Mouse (Mus musculus): ENCODE measurements around the gene Ncapg2.

Gene Ncapg2

DNA sequence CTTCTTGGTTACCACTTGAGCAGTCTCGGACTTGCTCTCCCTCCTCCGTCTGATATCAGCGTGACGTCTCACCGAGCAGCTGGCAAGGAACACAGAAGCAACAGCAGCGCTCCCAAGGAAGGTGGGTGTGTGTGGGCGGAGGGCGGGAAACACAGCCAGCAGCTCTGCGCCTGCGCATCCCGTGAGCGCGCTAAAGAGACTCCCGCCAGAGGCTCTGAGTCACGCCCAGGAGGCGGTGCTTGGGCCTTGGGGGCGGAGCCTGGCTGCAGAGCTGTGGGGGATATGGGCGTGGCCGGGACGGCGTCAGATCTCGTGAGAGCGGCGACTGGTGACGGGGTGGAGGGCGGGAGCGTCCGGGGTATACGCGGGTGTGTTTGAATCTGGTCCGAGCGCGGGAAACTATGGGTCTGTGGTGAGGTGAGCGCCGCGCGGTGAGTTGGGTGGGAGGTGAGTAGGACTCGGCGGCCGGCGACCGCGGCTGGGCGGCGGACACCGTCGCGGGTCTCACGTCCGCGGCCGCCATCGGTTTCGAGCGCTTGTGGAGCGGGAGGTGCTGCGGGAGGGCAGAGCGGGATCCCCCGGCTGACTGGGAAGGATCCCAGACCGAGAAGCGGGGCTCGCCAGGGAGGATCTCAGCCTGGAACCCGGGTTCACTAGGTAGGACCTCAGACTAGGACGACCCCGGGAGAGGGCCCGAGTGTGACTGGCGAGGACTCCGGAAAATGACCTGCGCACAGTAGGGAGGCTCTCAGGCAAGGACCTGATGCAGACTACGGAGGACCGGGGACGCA lies at the start of gene Ncapg2:
Ncapg2 (plus strand) TSS at position 358 of the 791 bp plus-strand sequence.
- peak; percentile 100 for DNase-seq (ENCODE audit: low read depth, low spot score)

DNA sequence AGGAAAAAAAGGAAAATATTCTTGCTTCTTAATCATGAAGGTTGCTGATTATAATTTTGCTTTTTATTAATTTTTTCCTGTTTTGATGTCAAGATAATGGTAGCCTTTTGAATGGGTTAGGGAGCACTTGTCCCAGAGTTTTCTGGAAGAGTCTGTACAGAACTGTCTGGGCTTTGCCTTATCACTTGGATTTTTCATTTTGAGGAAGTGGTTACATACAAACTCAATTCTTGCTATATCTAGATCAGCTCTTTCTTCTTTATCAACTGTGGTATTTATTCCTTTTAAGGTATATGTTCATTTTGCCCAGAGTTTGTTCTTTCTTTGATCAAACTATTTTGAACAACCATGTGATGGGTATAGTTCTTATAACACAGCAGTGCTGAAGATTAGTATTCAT lies 43.1 kb upstream of the Ncapg2 start:
- no peak for DNase-seq (ENCODE audit: low read depth, low spot score)

DNA sequence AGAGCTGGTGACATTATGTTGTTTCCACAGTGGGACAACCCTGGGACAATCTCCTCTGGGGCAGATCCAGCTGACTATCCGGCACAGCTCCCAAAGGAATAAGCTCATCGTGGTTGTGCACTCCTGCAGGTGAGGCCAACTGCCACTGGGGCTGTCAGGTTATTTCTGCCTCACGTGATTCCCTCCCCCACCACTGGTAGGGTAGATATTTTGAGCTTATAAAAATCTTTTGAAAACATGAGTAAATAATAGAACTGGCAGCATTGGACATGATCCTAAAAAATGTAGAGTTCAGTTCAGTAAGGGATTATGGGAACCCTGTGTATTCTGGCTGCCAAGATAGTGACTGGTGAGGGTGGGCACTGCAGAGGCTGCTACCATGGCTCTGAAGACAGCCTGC lies 38.3 kb upstream of the Ncapg2 start:
- DNase-seq (ENCODE audit: low read depth, low spot score): no peak

DNA sequence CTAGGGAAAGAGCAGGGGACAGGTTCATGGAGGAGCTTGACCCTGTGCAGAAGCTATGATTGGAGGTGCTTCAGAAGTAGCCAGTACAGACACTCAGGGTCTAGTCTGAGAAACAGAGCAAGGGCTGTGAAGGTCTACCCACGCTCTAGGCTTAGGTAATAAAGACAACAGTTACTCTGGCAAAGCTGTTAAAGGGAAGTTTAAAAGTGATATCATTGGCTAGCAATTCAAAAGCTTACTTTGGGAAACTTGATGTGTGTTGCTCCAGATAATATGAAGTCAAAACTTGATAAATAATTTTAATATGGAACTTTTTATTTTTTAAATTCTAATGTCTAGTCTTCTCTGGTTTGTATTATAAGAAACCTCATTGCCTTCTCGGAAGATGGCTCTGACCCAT lies 37.9 kb upstream of the Ncapg2 start:
- DNase-seq (ENCODE audit: low read depth, low spot score): no peak

DNA sequence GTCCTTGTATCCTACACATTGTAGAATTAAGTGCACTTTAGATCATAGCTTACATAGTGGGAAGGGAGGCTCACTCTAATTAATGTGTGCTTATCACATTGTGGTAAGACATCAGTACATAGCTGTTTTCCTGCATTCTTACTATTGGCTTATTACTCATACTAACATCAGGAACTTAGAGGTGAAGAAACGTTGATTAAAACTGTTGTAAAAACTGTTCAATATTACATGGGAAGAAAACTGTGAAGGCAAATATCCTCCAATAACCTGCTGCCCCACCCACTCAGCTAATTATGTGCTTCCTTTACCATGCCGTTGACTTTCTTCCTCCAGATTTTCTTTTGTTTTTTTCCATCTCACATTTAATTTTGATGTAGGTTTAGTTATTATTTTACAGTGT lies 36.3 kb upstream of the Ncapg2 start:
- no peak for DNase-seq (ENCODE audit: low read depth, low spot score)

DNA sequence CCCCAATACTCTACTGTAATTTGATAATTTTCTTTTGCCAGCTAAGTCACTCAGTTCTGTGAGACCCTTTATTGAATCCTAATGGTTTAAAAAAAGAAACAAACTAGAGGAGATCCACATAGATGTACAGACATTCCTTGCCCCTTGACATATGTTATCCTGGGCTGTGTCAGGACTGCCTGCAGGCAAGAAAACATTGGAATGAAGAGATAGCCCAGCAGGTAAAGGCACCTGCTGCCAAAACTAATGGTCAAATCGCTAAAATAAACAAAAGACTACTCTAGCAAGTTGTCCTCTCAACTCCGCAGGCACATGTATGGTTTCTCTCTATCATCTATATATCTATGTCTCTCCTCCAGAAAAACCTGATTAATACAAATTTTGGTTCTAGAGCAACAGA lies 22.1 kb upstream of the Ncapg2 start:
- DNase-seq (ENCODE audit: low read depth, low spot score): no peak

DNA sequence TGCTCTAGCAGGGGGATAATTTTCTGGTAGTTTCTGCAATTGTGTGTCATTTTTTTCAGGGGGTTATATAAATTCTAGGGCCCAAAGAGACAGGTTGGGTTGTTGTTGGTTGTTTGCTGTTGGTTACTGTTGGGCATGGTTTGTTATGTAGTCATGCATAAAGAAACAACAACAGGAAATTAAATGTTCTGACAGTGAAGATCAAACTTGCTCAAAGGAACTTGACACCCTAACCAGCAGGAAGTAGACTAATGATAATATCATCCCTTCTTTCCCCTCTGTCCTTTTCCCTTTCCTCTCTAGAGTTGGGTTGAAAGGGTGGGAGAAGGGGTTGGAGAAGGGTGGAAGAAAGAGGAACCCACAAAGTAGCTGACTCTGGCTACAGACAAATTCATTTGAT lies 21.2 kb upstream of the Ncapg2 start:
- no peak for DNase-seq (ENCODE audit: low read depth, low spot score)

- no peak for DNase-seq (ENCODE audit: low read depth, low spot score)
These were observed 18.4 kb upstream of the Ncapg2 start for GRCm38 (mm10) chr12:116386802-116387201.

- DNase-seq (ENCODE audit: low read depth, low spot score): no peak
These were observed 15.3 kb upstream of the Ncapg2 start for GRCm38 (mm10) chr12:116389868-116390267.

DNA sequence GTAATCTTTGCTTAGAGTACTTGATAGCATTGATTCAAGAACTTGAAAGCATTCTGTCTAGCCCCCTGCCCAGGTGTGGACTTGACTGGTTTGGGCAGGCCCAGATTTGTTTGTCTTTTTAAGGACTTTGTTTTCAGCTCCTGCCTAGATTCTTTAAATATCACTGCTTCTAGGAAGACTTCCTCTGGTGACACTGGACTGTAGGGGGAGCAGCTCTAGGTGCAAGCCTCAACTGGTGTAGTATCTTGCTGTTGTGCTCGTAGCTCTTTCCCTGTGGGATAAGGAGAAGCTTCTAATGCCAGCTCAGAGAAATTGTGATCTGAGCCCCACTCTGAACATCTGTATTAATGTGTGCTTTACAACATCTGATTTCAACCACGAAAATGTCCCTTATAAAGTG lies 10.9 kb upstream of the Ncapg2 start:
- peak; percentile 15 for DNase-seq (ENCODE audit: low read depth, low spot score)

GRCm38 (mm10) chr12:116395312-116395711 lies 9.9 kb upstream of the Ncapg2 start:
- DNase-seq (ENCODE audit: low read depth, low spot score): no peak

GRCm38 (mm10) chr12:116396072-116396695 lies 9.0 kb upstream of the Ncapg2 start:
- DNase-seq (ENCODE audit: low read depth, low spot score): no peak

- DNase-seq (ENCODE audit: low read depth, low spot score): peak; percentile 16
These were observed 1.1 kb upstream of the Ncapg2 start for GRCm38 (mm10) chr12:116404012-116404679.

DNA sequence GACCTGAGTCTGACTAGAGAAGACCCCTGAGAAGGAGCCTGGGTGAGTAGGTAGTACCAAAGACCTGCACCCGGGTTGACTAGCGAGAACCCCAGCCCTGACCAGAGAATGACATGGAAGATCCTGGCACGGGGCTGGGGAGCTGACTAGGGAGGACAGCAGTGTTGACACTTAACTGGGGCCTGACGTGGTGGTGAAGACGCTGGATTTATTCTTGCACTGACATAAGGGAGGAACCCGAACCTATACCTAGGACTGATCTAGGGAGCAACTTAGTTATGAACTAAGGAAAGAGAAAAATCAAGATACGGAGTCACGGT lies 594 bp downstream of the Ncapg2 start:
- DNase-seq (ENCODE audit: low read depth, low spot score): no peak

DNA sequence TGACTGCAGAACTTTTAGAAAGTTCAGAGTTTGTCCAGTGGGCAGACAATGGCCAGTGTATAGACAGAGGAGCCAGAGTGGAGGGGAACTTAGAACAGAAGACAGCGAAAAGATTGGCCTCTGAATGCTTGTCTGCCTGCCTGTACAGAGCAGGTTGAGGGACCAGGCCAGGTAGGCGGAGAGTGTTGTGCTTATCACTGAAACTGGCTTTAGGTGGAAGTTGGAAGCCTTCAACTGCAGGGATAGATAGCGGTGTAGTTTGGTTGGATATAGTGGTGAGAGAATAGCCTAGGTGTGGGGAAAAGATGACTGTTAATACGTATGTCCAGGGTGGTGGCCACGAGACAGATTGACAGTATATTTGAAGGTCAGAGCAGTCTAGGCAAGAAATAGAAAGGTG lies 2.7 kb downstream of the Ncapg2 start:
- no peak for DNase-seq (ENCODE audit: low read depth, low spot score)

- DNase-seq (ENCODE audit: low read depth, low spot score): no peak
These were observed 9.7 kb downstream of the Ncapg2 start for GRCm38 (mm10) chr12:116414941-116415340.

- DNase-seq (ENCODE audit: low read depth, low spot score): peak; percentile 15
These were observed 11.3 kb downstream of the Ncapg2 start for GRCm38 (mm10) chr12:116416514-116416913.

GRCm38 (mm10) chr12:116421656-116422055 lies 16.5 kb downstream of the Ncapg2 start:
- no peak for DNase-seq (ENCODE audit: low read depth, low spot score)

- no peak for DNase-seq (ENCODE audit: low read depth, low spot score)
These were observed 20.2 kb downstream of the Ncapg2 start for GRCm38 (mm10) chr12:116425392-116425791.

DNA sequence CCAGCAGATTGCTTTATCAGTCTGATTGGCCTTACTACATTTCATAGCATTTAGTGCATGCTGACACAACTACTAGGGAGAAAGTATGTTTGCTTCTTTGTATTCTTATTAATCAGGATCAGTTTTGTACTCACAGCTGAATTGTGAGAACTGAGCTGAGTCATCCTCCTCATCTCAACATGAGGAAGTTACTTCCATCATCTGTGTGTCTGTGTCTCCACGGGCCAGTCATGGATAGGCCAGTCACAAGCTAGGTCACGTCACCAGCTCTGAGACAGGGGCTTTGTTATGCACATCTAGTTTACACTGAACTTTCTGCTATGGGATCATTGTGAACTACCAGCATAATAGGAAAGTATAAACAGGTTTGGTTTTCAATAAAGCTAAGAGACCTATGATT lies 28.5 kb downstream of the Ncapg2 start:
- DNase-seq (ENCODE audit: low read depth, low spot score): no peak

GRCm38 (mm10) chr12:116435232-116435631 lies 30.0 kb downstream of the Ncapg2 start:
- DNase-seq (ENCODE audit: low read depth, low spot score): no peak

DNA sequence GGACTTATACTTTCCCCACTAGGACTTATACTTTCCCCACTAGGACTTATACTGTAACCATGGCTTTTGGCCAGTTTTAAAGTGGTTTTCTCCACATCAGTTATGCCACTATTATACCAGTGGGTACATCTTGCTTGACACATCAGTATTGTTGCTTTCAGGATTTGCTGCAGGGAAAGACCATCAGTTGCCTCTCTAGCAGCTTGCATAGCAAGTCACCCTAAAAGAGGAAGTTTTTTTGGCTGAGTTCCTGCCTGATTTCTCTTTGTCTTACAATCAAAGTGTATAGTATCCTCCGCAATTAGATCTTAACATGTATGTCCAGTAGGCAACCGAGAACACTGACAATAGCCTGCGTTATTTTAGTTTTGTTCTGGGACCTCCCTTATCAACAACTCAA lies 30.9 kb downstream of the Ncapg2 start:
- DNase-seq (ENCODE audit: low read depth, low spot score): no peak

- DNase-seq (ENCODE audit: low read depth, low spot score): no peak
These were observed 33.4 kb downstream of the Ncapg2 start for GRCm38 (mm10) chr12:116438591-116438990.
